Mouse (Mus musculus) kidney, adult 8-10 months (tissue): Measurements from ENCODE around the gene B4galt5.

Experiments
- DNase-seq, 2 experiments: peaks; one replicate each; pipeline ENCODE4 v3.0.0; 2022

The B4galt5 gene

DNA sequence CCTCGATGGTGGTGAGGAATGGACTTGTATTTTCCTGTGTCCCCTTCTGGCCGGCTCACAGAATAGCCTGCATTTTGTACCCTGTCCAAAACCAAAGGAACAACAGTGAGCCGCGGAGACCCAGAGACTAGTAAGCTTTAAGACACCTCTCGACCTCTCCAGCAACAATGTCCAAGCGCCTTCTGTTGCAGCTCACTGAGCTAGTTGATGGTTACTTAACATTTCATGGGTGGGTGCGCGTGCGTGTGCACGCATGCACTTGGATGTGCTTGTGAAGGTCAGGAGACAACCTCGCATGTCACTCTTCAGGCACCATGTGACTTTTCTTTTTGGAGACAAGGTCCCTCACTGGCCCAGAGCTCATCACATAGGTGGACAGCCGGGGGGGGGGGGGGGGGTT is 47.0 kb downstream of the B4galt5 start:
- DNase-seq: peak; percentile 57 to 65

DNA sequence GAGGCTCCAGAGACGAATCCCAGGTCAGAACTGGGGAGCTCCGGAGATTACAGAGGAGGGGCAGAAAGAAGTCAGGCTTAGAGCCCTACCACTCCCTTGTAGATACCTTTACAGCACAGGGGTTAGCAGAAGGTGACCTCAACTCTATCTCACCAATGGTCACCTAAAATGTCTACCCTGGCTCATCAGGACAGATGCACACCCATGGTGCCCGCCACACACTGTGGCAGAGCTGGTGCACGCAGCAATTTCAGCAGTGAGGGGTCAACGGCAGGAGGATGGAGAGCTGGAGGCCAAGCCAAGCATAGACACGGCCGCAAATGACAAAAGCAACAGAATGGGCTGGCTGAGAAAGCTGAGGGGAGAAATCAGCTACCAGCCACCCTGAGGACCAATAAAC is 47.4 kb downstream of the B4galt5 start:
- DNase-seq: no peak

DNA sequence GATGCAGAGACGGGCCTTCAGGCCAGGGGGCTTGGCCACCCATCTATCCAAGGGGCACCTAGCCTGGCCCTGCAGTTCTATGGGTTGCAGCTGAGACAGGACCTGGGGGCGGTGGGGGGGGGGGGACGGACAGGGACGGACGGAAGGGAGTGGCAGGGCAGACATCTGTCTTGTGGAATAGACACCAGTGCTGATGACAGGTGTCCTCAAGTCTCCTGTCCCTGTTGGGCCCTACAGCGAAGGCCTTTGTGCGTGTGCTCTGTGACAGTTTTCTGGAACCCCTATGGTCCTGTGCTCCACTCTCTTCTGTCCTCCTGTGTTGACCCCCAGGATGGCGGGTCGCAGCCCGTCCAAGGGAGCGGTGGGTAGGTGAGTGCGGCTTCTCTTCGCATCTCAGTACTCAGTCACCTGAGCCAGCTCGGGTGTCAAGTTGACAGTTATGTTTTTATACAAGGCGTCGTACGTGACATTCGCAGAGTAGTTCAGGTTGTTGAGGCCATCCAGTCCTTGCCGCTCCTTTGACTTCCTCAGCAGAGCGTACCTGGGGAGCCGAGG is 48.0 kb downstream of the B4galt5 start:
- peak in 1 of 2 experiments; percentile 0 for DNase-seq

DNA sequence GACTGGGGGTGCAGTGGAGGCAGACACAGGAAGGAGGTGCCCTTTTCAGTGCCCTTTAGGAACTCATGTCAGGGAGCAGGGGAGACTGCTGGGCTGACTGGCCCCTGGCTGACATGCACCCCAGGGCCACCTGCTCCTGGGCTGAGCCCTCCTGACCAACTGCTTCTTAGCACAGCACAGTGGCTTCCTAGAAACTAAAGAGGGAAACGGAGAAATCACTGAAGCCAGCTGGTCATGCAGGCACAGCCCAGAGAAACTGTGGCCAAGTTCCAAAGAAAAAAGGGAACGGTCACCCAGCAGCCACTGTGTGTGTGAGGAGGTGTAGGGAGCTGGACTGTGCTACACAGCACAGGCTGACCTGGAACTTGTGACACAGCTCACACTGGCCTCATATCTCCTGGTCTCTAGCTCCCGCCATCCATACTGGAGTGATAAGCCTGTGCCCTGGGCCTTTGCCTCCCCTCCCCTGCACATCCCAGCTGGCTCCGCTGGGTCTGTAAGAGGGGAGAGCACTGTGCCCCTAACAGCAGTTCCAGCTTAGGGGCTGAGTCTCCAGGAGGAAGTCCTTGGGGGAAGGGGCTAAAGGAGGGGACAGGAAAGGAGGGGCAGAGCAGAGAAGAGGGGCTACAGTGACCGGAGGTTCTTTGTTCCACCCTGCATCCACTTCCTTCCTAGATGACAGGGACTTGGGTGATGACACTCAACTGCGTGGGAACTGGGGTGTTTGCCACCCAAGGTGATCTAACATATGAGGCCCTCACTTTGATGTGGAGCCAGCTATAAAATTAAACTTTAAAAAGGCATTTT is 48.9 kb downstream of the B4galt5 start:
- peak; percentile 3 to 8 for DNase-seq

DNA sequence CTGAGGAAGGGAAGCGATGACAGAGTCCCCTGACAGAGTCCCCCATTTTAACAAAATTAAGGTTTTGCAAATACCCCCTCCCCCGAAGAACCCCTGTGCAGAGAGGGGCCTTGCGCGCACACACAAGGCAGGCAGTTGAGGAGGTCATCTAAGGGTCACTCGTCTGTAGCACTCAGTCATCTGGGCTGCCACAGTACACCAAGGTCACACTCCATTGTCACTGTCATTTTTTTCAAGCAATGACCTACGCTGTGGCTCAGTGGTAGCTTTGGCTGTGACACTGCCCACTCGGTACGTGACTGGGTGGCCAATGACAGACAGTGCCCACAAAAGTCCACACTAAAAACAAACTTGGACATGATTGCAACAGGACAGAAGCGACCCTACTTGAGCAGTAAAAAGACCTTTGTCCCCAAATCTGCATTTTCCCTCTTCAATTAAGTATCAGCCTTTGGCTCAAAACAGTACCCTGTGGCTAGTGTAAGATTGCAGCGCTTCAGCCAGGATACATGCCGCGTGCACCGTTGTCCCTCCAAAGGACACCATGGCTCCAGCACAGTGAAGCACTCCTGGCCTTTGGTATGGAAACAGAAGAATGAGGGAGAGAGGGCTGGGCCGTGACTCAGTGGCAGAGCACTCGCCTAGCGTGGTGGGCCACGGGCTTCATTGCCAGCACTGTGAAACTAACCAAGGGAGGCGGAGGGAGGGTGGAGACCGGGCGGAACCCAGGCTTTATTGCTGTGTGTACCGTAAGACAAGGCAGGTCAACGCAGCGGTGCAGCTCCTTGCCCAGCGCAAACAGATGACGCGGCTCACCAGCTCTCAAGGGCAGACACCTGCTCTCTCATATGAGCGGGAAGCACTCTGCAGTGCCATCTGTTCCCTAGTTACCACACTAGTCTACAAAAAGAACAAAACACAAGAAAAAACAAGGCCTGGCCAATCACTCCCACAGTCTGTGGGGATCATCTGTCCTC is 50.0 kb downstream of the B4galt5 start:
- DNase-seq: peak; percentile 3 to 4

DNA sequence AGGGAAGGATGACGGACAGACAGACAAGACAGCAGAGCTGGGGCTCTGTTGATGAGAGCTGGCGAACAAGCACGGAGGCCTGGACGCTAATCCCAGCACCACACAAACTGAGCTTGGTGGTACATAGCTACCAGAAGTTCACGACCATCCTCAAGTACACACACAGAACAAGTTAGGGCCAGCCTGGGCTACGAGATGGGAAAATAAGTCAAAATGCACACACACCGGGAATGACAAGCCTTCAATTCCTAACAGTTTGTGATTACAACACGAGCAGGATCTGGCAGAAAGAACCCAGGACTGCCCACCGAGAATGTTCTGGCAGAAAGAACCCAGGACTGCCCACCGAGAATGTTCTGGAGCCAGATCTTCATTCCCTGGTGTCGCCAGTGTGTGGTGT is 51.0 kb downstream of the B4galt5 start:
- DNase-seq: peak; percentile 0

DNA sequence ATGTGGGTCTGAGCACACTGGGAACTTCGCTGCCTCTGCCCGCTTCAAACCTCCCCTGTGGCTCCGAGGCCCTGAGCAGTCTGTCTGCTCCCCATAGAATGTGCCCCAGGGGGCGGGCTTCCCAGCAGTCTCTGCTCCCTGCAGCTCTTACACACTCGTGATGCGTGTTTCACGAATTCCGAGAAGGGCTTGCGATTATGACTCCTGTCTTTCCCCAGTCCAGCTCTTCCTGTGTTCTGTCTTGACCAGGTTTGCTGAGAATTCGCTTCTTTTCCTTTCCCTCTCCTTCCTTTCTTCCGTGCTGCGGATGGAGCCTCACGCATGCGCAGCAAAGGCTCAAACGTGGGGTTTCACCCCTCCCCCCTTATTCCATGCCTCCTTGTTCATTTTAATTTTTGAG is 54.1 kb downstream of the B4galt5 start:
- DNase-seq: peak; percentile 0

DNA sequence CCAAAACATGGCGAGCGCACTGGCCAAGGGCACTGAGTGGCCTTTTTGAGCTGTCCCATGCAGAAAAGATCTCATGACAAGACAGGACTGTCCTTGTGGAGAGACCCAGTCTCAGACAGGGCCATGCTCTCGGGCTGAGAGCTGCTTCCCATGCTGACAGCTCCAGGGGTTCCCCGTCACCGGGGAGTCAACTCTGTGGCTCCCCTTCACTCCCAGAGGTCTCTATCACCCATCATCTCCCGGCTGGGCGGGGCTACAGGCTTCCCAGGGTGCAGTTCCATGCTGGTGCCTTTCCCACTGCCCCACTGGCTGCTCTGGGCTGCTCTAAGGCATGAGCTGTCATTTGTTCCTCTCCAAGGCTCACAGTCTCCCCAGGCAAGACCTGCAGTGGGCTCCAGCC is 54.8 kb downstream of the B4galt5 start:
- DNase-seq: peak; percentile 0 to 1

DNA sequence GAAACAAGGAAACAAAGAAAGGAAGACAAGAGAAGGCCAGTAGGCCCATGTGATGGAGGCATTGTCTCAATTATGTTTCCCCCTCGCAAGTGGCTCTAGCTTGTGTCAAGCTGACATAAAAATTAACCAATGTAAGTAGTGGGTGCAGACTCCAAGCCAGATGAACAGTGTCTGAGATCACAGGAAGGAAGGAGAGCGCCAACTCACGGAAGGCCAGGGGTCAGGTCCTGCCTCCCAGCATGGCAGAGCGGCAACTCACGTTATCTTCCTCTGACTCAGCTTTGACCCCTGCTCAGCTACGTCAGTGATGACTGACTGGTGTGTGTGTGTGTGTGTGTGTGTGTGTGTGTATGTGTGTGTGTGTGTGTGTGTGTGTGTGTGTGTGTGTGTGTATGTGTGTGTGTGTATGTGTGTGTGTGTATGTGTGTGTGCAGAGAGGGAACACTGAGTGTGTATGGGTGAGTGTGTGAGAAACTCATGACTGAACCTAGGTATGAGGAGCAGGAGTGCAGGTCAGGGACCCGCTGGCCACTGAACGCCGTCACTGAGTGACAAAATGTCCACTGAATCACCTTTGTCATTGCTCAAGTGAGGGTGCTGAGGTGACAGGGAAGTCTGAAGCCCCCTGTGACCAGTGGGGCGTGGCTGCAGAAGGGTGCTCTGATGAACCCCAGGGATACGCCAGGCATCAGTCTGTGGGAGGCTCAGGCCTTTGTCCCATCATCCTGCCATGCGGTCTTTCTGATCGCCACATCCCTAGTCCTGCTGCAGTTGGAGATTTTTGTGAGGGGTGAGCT is 55.5 kb downstream of the B4galt5 start:
- DNase-seq: peak; percentile 15 to 41

DNA sequence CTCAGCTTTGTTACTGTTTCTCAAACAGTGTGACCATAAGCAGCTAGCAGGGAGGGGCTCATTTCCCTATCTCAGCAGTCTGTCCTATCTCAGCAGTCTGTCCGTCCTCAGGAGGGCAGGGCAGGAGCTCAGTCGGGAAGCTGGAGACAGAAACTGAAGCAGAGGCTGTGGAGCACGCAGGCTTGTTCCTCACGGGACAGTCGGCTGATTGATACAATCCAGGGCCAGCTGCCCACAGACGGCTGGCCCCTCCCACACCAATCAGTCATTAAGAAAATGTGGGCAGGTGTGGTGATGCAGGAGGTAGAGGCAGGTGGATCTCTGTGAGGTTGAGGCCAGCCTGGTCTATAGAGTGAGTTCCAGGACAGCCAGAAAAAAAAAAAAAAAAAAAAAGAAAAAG is 56.1 kb downstream of the B4galt5 start:
- DNase-seq: peak; percentile 0 to 20

DNA sequence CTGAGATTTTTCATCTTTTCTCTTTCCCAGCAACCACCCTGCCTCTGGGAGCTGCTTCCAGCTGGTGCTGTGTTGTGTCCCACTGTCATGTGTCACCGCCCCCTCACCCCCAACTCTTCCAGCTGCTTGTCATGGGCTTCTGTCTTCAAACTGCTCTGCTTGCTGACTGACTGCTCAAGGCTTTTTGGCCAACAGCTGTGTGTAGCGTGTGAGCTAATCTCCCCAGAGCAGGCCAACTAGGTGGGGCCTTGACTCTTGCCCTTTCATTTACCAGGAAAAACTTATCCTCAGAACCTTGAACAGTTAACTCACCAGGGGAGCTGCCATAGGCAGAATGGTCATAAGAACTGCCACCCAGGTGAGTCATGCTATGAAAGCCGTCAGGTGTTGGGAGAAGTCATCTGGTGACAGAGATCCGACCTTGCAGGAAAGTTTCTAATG is 56.8 kb downstream of the B4galt5 start:
- DNase-seq: peak; percentile 3 to 11

DNA sequence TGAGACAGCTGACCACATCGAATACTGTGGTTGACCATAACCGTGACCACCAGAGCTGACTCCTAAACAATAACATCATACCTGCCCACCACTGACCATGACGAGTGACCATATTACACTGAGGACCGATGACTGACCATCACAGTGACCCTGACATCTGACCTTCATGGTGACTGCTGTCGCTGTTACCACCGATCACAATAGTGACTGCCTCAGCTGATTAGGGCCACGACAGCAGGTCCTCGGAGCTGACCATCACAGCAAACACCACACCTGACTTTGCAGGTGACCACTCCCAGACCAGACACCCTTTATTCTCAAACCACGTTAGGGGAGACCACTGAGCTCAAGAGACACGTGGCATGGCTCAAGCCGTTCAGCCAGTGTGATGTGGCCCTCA is 57.3 kb downstream of the B4galt5 start:
- no peak for DNase-seq

DNA sequence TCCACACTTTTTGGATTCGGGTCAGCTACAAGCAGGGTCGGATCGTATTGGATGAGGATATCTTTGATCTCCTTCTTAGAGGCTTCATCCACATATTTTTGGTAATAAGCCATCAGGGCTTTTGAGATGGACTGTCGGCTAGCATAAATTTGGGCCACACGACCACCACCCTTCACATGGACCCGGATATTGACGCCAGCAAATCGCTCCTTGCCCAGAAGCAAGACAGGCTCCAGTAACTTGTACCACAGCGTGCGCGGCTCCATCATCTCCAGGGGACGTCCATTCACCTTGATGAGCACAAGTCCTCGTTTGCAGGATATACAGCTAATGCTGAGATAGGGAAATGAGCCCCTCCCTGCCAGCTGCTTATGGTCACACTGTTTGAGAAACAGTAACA is 67.5 kb downstream of the B4galt5 start:
- peak; percentile 0 to 1 for DNase-seq

DNA sequence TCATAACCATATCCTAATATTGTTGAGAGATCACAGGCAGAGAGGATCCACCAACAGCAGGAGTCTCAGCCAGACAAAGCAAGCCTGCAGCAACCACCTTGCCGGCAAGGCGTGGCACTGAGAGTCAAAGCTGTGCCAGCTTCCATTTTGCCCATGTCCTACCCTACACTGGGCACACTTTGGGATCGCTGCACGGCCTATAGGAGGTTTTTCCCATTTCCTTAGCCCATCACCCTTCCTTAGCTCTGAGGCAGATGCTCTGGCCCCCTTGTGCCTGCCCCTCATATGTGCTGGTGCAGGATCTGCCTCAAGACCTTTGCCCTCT is 68.0 kb downstream of the B4galt5 start:
- no peak for DNase-seq

DNA sequence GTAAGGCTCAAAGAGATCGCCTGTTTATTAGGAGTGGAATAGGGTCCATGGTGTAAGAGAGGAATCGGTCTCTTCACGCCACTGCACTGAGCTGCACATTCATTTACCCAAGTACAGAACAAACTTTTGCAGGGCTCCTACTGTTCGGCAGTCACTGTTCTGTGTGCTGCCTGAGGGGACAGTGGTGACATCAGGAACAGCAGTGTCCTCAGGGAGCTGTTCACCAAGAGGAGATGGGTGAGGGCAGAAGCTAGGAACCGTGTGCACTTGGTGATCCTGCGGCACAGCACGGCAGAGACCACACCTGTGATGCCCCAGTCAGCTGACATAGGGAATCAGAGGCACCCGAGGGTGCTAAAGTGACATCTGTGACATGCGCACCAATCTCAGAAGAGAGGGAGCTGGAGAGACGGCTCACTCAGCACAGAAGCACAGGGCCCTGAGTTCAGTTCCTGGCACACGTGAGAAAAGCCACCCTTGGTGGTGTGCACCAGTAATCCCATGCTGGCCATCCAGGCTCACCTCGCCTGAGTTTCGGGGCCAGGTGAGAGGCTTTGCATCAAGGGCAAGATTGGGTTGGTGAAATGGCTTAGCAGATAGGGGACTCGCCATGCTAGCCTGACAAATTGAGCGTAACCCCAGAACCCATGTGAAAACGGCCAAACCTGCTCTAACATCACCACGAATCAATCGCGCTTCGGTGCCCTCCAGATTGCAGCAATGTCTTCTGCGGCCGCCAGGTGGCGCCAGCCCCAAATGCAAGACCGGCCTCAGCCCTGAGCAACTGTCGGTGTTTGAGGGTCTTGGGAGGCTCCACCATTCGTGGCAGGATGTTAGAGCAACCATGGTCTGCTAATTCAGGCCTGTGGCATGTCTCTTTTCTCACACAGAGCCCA is 68.6 kb downstream of the B4galt5 start:
- peak; percentile 42 to 72 for DNase-seq

DNA sequence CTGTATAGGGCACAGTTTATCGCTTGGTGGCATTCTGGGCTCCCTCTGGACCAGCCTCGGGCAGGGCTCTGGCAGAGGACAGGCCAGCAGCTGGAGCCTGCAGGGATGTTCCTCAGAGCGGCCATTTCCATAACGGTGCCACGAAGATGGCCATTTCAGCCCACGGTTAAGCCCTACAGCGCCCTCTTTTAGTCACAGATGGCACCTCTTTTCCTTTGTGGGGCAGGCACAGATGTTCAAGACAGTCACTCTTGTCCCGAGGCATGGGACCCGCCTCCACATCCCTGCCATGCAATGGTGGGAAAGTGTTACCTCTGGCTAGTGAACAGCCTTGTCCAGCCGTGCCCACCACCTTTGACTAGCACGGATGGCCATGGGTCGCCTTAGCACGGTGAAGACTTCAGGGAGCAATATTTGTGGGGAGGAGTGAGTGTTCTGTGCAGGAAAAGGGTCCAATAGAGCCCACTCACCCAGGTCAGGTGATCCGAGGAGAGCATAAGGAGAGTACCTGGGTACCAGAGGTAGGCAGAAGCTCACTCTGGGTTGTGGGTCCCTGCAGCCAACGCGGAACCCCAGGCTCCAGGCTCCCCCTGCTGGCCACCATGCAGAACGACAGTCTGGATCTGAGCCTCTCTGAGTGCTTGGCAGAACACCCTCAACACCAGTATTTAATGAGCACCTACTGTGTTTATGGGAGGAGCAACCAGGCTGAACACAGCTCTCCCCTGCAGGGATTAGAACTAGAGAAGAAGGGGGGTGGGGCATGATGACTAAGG is 70.0 kb downstream of the B4galt5 start:
- DNase-seq: peak; percentile 21 to 47

DNA sequence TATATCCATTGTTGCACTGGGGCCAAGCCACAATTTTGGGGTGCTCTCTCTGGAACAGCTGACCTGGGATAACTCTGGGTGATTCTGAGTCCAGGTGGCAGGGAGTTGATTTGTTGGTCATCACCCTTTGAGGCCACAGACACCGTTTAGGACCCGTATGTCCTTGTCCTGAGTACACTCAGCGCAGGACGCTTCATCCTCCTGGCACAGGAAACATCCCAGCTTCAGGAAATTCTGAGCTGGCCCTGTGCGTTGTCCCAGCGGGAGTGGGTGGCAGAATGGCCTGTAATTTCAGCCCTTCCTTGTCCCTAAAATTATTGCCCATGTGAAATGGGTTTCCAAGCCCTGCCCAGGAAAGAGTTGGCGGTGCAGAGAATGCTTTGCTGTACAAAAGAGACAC is 71.0 kb downstream of the B4galt5 start:
- DNase-seq: peak; percentile 1 to 3

DNA sequence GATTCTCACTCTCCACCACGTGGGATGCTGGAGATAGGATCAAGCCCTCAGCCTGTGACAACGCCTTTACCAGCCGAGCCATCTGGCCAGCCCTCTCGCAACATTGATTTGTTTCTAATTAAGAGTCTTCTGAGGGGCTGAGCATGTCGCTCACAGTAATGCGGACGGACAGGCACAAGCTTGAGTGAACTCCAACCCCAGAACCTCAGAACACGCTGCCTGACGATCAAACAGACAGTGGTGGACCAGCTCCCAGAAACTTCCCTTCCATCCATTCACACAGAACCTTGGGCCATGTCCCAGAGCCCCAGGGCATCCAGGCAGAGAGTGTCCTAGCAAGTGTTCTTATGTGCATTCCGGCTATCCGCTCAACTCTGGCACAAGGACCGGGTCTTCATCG is 72.0 kb downstream of the B4galt5 start:
- peak; percentile 0 for DNase-seq

DNA sequence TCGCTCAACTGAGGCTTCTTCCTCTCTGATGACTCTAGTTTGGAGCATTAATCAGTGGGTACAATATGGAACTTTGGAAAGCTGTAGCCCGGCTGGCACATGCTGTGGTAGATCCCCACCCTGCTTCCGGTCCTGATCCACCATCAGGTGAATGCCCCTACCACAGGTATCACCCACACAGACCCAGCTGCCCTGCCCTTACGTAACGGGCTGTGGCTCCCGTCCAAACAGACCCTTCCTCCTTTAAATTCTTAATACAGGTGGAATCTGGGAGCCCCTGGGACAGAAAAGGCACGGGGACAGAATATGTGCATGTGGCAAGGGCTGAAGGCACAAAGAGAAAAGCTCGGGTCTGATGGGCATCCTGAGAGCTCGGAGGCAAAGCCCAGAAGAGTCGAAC is 73.1 kb downstream of the B4galt5 start:
- DNase-seq: peak; percentile 0

DNA sequence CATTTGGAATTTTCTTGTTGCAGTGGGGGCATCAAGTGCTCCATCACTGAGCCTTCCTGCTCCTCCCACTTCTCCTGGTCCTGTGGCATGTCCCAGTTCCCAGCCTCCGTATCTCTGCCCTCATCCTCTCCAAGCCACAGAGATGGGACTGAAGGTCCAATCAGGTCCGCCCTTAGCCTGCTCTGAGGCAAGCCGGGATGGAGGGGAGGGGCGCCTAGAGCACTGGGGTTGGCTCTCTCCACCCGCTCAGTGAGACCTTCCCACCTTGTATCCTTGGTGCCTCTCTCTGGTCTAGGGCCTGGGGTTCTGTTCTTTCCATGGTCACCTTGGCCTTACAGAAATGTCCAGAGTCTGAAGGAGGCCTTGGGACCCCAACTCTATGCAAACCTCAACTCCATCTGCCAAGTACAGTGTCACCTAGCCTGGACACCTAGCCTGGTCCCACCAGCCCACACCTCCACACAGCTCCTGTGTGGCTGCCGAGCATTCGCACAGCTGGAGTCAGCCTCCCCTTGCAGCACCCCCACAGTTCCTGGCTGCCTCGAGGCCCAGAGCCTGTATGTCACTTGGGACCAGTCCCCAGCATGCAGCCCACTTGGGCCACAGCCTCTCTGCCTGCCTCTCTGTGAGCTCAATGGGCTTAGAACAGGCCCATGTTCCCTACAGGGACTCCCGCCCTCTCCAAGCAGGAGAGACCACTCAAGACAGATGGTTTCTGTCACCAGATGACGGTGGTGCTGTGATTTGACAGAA is 74.1 kb downstream of the B4galt5 start:
- DNase-seq: peak; percentile 0
